Mouse (Mus musculus) small intestine, adult 2 months (tissue): ENCODE measurements at regions not wholly inside any gene's neighbourhood (a gene's known extent, or its start where the extent isn't known, plus 50 kb on each side); places are given as distances from the start of the nearest gene placed in this dataset.

Source experiments
- CTCF ChIP-seq: fragments of 200-500 bp; IDR thresholded peaks from 2 replicates; pipeline ENCODE4 v1.5.1; 2012; ENCODE audit warnings: low read depth, mild to moderate bottlenecking, control low read depth, inconsistent platforms, low read length, moderate library complexity, mixed read lengths; ENCODE audit not compliant: insufficient replicate concordance, insufficient read length; ENCODE audit errors: extremely low read depth
- POLR2A ChIP-seq: fragments of 200-500 bp; IDR thresholded peaks from 2 replicates; pipeline ENCODE4 v1.6.1; 2012; ENCODE audit warnings: low read depth, mild to moderate bottlenecking, control low read depth, inconsistent platforms, low read length, moderate library complexity

DNA sequence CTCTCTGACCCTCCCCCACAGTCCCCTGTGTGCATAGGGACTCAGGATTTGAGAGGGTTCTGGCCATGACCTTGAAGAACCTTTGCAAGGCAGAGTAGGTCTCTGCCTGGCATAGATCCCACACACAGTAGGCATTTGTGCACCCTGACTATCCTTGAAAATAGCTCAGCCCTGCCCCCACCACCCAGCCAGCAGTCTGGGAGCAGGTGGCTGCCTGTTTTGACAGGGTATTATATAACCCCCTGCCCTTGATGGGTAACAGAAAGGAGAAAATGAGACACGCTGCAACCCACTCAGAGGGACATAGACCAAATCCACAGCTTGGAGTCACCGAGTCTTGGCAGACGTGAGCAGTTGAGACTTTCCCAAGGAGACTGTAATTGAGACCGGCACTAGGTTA, 58.9 kb upstream of the Zfp536 start:
- TF ChIP-seq CTCF (no peak), POLR2A (no peak)
